Mouse (Mus musculus) lung, postnatal 4 days (tissue): ENCODE measurements around the gene Polr2j.
A peak's percentile ranks its signal among the peaks of the same experiment; 100 is the strongest.
"Not testable (repeated sequence)": the region's sequence is repeated elsewhere in the genome, so short reads cannot be mapped to it uniquely, and the experiment has no call there.

Experiments
- DNase-seq, 2 experiments: peaks; one replicate each; pipeline ENCODE4 v3.0.0; 2021

Gene Polr2j

DNA sequence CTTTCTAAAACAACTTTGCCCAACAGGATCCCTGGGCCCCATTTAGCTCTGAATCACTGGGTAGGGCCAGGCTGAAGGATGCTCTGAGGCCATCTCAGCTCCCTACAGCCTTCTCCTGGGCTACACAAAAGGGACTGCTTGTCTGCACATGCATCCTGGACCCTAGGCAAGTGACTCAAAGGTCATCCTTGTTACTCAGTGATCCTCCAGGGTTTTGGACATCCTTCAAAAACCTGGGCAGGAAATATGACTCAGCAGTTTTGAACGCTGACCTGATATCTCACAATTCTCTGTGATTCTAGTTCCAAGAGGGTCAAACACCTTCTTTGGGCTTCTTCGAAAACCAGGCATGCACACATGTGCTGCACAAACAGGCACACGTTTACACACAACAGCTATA is 7.4 kb upstream of the Polr2j start:
- no peak for DNase-seq

DNA sequence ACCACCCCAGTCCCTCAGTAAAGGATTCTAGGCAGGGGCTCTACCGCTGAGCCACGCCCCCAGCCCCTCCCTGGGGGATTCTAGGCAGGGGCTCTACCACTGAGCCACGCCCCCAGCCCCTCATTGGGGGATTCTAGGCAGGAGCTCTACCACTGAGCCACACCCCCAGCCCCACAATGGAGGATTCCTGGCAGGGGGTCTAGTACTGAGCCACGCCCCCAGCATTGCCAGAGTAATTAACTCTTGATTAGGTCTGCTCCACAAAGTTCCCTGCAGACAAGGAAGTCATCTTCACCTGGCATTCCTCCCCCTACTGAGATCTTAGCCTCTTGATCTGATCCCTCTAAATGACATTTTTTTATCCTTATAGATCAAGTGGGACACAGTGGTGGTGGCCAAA is 2.9 kb upstream of the Polr2j start:
- not testable (repeated sequence) for DNase-seq

DNA sequence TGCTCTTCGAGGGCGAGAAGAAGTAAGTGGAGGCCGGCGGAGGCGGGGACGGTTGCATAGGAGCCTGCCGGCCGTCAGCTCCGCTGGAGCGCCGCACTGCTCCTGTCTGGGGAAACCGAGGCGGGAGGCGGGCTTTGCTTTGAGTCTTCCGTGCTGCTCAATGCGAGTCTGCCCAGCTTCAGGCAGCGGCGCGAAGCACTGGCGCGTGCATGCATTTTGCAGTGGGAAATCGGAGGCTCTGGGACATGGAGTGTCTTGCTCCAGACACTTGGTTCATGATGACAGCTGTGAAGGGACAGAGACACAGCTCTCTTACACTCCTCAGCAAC is 317 bp downstream of the Polr2j start:
- DNase-seq, result no peak

DNA sequence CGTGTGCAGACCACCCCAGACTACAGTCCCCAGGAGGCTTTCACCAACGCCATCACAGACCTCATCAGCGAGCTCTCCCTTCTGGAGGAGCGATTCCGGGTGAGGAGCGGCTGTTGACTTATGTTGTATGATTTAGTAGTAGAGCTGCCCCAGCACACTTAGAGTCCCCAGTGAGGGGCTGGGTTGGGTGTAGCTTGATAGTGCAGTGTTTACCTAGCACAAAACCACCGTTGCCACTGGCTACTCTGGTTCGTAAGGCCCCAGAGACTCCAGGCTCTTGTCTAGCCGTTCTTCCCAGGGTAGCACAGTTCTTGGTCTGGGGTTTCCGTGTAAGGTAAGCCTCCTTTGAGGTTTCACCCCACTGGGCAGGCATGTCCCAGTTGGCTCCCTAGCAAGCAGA is 5.7 kb downstream of the Polr2j start:
- DNase-seq, result no peak

DNA sequence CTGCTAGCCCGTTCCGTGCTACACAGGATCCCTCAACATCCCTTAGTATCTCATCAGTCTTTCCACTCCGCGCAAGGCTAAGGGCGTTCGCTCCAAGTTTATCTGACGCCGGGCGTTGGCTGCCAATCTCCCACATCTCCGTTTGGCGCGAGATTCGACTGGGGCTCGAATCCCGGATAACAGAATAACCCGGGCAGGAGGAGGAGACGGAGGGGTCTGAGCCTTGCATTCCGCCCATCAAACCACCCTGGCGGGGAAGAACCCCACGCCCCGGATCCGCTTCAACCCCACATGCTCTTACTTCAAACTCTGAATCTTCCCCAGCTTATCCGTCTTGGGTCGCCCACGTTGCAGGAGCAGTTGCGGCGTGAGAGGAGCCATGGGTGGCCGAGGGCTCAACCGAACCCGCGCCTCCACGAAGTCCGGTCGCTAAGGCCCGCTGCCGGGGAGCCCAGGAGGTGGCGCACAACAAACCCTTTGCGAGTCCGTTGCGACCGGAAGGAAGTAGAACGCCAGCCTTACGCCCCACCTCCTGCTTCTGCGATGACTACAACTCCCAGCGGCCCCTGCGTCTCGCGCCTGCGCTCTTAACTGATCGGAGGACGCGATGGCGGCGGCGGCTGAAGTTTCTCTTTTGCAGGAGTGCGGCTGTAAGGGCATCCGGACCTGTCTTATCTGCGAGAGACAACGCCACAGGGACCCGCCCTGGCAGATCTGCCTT is 19.3 kb downstream of the Polr2j start, which contains the start of the genes Lrwd1 and Alkbh4:
Gene Lrwd1 (minus strand): TSS at position 504 of the 721 bp plus-strand sequence.
Gene Alkbh4 (plus strand): TSS at position 576 of the 721 bp plus-strand sequence.
- peak; percentile 97 to 98 for DNase-seq

DNA sequence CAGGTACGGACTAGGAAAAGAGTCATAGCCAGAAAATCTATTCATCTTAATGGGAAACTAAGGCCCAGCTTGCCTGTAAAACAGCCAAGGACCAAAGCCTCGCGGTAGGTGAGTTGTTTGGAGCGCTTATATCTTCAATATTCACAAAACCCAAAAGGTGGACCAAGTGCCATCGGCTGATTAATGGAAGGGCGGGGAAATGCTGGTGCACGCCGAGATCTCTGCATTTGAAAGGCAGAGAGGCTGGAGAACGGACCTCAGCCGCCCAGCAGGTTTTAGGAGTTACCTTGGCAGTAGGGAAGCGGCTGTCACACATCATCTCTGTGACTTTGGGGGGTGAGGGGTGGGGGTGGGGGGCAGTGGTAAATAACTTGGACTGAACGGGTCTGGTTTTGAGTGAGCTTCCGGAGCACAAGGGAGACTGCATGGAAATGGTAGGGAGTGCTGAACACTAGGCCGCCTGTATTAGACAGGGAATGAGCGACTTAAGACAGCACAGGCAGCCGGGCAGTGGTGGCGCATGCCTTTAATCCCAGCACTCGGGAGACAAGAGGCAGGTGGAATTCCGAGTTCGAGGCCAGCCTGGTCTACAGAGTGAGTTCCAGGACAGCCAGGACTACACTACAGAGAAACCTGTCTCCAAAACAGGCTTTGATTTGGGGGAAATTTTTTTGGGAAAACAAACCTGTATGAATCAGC is 20.0 kb downstream of the Polr2j start:
- no peak for DNase-seq

DNA sequence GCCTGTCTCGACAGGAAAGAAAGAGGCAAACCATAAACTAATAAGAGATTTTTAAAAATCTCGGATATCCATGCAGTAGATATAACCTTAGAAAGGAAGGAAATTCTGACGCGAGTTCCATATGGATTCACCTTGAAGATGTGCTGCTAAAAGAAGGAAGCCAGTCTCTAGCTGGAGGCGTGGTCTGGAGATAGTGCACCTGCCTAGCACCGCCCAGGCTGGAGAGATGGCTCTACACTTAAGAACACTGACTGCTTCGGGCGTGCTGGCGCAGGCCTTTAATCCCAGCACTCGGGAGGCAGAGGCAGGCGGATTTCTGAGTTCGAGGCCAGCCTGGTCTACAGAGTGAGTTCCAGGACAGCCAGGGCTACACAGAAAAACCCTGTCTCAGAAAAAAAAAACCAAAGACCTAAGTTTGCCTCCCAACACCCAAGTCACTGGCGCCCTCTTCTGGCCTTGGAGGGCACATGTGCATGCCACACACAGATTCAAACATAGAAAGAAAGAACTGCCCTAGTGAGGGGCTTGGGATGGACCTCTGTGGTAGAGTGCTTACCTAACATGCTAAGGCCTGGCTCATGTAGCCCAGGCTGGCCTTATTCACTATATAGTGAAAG is 21.3 kb downstream of the Polr2j start:
- peak; percentile 44 to 67 for DNase-seq

DNA sequence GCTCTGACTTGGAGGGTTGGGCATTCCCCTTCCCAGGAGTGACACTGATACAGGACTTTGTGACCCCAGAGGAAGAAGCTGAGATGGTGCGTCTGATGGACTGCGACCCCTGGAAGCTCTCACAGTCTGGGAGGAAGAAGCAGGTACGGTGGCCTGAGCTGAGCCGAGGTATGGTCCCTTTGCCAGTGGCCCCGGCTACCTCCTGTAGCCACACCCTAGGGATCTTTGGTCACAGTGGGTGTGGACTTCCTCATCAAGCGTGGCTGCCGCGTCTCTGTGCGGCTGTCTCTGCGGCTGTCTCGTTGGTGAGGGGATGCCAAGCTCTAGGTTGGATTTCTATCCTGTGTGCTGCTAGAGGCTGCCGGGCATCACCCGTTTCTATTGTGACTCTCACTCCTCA is 23.0 kb downstream of the Polr2j start:
- DNase-seq, result no peak

DNA sequence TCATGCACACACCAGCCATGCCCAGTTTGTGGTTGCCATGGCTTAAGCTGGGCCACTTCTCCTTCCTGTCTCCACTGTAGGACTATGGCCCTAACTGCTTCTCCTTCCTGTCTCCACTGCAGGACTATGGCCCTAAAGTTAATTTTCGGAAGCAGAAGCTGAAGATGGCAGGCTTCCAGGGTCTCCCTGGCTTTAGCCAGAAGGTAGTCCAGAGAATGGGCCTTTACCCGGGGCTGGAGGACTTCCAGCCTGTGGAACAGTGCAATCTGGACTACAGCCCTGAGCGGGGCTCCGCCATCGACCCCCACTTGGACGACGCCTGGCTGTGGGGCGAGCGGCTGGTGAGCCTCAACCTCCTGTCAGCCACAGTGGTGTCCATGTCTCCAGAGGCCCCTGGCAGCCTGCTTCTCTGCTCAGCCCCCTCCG is 23.6 kb downstream of the Polr2j start:
- DNase-seq, result no peak

DNA sequence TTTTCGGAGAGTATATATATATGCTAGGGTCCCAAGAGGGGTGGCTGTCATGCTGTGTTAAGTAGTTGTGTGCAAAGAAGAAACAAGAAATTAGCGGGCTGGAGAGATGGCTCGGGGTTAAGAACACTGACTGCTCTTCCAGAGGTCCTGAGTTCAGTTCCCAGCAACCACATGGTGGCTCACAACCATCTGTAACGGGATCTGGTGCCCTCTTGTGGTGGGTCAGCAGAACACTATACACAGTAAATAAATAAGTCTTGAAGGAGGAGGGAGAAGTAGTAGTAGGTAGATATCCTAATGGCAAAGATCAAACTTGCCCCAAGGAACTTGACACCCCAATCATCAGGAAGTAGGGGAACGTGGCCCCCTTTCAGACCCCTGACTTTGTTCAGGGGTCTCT is 26.3 kb downstream of the Polr2j start:
- no peak for DNase-seq

DNA sequence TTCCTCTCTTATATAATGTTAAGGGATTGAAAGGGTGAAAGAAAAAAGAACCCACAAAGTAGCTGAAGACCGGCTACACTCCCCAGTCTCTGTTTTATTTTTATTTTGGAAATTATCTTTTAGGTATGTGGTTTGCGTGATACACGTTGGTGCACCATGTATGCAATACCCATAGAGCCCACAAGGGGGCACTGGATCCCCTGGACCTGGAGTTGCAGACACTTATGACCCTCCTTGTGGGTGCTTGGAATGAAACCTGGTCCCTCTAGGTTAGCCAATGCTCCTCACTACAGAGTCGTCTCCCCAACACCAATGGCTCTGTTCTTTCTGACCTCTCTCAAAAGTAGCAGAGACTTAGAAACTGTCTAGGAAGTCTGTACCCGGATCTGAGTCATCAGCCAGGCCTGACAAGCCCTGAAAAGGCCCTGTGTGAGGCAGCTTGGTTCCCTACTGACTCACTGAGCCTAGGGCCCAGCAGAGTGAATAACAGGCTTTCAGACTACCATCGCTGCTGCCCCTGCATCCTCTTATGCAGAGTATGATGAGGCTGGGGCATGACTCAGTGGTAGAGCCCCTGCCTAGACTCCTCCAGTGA is 26.8 kb downstream of the Polr2j start:
- peak in 1 of 2 experiments; percentile 32 for DNase-seq

DNA sequence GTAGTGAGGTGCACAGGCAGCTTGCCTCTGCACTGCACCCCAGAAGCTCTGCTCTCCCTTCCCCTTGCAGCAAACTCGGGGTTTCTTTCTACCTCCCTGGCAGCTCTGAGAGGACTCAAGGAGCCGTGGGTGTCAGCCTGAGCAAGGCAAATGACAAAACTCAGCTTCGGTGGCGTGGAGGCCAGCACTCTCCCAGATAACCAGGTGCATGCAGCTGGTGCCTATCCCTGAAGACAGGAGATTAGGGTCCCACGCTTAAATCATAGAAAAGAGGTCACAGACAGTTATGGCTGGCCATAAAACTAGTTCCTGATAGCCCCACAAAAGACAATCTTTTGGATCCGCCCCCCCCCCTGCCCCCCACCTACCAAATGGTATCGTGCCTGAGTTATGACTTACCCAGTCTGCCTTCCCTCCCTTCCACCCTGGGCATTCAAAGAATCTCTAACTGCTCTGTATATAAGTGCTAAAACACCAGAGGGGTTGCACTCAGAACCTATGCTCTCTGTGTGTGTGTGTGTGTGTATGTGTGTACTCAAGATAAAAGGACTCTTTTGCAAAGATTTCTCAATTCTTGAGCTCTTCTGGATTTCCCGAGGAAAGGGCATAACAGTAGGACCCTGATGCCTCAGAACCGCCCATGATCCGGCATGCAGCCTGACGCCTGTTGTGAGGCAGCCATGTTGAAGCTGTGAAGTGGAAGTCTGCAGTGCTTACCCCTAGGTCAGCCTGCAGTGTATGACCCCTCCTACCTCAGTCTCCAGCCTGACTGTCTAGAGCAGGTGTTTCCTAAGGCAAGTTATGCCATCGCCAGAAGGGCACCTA is 28.4 kb downstream of the Polr2j start:
- DNase-seq, result peak; percentile 66 to 85

DNA sequence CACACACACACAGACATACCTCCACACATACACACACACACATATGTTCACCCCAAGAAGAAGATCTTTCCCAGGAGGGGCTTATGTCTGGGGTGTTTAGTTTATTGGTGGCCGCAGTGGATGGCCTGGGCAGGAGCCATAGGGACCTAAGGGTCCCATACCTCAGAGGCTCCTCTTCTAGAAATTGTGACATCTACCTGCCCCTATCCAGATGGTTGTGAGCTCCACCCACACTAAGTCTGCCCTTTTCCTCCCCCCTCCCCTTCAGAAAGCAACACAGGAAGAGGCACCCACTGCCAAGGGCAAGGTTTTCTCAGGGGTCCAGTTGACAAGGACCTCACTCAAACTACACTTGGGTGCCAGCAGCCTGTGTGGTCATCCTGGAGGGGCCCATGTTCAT is 30.5 kb downstream of the Polr2j start:
- peak in 1 of 2 experiments; percentile 31 for DNase-seq

DNA sequence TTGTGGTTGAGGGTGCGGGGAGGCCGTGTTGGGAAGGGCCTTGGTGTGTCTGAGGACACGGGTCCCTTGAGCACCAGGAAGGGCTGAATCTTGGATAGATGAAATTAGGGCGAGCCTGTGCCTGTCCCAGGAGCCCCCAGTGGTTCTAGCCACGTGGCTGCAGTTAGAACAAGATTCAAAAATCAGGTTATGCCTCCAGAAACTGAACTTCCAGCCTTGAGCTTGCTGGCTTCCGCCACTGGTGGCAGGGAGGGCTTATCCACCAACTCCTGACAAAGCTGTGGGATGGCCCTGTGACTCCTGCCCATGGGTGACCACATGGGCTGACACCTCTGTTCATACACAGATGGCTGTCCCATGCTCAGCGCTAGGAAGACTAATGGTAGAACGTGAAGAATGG is 31.3 kb downstream of the Polr2j start:
- no peak for DNase-seq

DNA sequence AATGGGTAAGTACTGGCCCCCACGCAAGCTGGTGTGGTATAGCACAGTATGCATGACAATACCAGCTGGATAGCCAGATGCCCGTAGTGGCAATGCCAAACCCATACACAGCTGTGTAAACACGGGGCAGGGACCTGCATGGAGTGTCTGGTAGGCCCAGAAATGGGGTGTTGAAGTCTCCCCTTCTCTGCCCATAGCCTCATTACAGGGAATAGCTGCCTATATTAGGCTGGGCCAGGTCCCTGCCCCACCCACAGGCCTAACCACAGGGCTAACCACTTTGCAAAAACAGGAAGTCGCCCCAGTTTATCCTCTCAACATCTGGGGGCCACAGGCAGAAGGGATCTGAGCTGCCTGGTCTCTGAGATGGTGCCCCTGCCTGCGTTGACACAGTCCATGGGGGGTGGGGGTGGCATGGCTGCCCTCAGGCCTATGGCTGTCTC is 32.7 kb downstream of the Polr2j start:
- peak; percentile 41 to 47 for DNase-seq

DNA sequence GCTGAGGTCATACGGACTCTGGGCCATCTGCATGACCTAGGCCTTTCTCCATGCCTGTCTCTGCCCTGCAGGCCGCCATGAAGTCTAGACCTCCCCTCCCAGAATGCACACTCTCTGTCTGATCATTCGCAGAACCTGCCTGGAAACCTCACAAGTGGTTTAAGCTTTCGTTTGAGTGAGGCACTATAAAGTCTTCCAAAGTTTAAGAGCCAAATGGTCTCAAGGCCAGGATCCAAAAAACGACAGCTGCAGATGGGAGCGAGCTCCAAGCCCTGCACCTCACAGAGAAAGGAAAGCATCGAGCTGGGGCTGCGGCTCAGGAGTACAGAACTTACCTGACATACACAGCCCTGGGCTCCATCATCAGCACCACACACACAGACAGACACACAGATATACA is 35.9 kb downstream of the Polr2j start:
- no peak for DNase-seq

DNA sequence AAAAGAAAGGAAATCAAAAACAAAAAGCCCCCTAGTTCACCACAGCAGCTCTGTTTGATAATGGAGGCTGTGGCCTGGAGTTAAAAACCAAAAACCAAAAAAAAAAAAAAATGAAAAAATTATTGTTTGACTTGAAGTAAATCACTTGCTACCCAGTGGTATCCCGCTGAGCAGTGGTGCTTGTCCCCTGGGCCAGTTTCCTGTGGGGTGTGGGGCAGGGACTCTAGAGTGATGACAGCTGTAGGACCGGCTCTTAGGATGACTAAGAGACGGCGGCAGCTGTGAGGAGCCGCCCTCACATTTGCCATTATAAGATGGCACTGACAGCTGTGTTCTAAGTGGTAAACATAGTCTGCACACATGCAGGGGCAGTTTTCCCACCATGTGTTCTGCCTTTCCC is 39.0 kb downstream of the Polr2j start:
- peak in 1 of 2 experiments; percentile 77 for DNase-seq

DNA sequence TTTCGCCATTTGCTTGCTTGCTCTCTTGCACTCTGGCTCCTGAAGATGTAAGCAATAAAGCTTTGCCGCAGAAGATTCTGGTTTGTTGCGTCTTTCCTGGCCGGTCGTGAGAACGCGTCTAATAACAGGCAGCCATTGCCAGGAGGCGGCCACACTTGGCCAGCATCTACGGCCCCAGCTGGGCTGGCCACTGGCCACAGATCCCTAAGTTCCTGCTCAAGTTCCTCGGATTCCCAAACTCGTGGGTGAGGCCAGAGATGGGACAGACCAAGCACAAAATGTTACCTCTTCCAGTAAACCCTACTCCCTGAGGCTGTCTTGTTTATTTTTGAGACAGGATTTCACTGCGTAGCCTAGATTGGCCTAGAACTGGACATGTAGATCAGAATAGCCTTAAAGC is 43.7 kb downstream of the Polr2j start:
- peak; percentile 40 to 83 for DNase-seq

DNA sequence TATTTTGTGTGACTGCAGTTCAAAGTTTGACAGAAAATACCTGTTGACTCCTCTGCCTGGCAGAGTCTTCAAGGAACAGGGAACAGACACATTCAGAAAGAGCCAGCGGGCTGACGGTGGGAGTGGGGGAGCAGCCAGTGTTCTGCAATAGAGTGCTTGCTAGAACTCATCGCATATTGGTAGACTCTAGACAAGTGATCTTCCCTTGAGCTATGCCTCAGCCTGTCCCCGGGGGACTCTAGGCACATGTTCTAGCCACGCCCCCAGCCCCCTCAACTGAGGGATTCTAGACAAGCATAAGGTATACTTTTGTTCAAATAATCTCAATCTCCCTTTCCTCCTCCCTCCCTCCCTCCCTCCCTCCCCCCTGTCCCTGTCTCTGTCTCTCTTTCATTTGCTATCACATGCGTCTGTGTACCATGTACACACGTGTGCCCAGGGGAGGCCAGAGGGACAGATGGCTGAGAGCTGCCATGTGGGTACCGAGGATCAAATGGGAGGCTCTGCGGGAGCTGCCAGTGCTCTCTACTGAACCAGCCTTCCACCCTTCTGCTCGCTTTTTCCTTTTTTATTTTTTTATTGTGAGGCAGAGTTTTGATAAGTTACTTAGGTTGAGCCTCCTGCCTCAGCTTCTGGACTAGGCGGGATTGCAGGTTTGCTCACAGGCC is 47.5 kb downstream of the Polr2j start:
- DNase-seq, result no peak

DNA sequence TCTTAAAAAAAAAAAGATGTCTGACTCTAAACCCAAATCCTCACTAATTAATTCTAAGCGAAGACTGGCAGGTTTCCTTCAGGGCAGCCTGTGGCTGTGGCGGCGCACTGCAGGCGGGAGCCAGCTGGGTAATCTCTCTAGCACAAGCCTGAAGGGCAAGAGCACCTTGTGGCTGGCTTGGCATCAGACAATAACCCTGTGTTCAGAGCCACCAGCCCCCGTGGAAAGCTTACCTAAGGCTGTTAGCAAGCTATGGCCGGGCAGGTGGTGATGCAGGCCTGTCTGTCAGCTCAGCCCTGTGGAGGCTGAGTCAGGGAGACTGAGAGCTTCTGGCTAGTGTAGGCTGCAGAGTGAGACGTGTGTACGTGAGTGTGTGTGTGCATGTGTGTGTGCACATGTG is 48.8 kb downstream of the Polr2j start:
- DNase-seq, result no peak

DNA sequence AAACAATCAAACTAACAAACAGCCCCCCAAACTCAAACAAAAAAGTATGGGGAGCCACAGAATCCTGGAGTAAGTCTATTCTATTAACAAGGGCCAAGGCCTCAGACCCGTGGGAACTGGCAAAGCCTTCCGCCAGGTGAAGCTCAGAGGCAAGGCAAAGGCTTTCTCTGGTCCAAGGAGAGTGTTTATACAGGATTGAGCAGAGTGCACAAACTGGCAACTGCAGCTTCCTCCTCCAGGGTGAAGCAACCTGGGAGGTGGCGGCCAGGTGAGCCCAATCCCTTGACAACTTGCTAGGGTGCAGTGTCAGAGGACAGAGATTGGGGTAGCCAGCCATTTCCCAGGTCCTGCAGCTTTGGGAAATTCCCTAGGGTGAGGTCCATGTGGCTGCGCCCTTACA is 50.9 kb downstream of the Polr2j start:
- DNase-seq, result peak; percentile 26 to 35

DNA sequence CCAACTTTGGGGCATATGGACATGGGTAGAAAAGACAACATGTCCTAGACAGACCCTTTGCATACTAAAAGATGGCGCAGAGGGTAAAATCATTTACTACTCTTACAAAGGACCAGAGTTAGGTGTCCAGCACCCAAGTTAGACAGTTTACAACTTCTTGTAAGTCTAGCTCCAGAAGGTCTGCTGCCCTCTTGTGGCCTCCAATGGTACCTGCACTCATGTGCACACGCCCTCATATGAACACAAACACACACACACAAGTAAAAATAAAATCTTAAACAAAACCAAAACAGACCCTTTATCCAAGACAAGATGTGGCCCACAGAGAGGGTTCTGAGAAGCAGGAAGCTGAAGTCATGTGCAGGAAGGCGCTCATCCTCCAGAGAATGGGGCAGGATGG is 51.6 kb downstream of the Polr2j start:
- no peak for DNase-seq
